Mouse (Mus musculus) liver, postnatal 0 days (tissue): ENCODE results near the gene Lrrn4.

ENCODE experiments used
- CTCF ChIP-seq: sonication (generic); IDR thresholded peaks from 2 replicates; pipeline ENCODE4 v1.5.1; 2016; ENCODE audit warnings: antibody characterized with exemption, low read depth
- EP300 ChIP-seq: IDR thresholded peaks from 2 replicates; pipeline ENCODE4 v1.6.1; 2016; ENCODE audit warnings: antibody characterized with exemption, low read depth, mild to moderate bottlenecking

GRCm38 (mm10) chr2:132927871-132928270, 47.2 kb upstream of the Lrrn4 start:
- TF ChIP-seq CTCF (no peak), EP300 (no peak)
